Mouse (Mus musculus) MEL (cell line): ENCODE data around the gene Hspa12a.

Experiments
- BHLHE40 ChIP-seq: IDR thresholded peaks from 2 replicates; pipeline ENCODE4 v1.6.1; 2012; ENCODE audit warnings: low read depth, mild to moderate bottlenecking, inconsistent platforms, low read length, improper control_type of control experiment, borderline replicate concordance
- CTCF ChIP-seq, 3 experiments: IDR thresholded peaks in 2 of 3; conservative IDR thresholded peaks in 1 of 3; 2 replicates each; pipeline ENCODE4 v1.5.1; 2011 to 2012; ENCODE audit warnings: low read length in 3 of 3, low read depth in 2 of 3, mild to moderate bottlenecking in 2 of 3, improper control_type of control experiment in 1 of 3, inconsistent platforms in 1 of 3, mixed read lengths in 1 of 3, moderate library complexity in 1 of 3; ENCODE audit not compliant: control insufficient read depth in 1 of 3, insufficient read depth in 1 of 3, poor library complexity in 1 of 3, severe bottlenecking in 1 of 3
- E2F4 ChIP-seq: IDR thresholded peaks from 2 replicates; pipeline ENCODE4 v1.6.1; 2011; ENCODE audit warnings: low read depth, low read length, improper control_type of control experiment, borderline replicate concordance
- ELF1 ChIP-seq: IDR thresholded peaks from 2 replicates; pipeline ENCODE4 v1.6.1; 2014; ENCODE audit warnings: low read depth, mild to moderate bottlenecking, inconsistent platforms, low read length, improper control_type of control experiment, moderate library complexity
- EP300 ChIP-seq, 2 experiments: IDR thresholded peaks; 2 replicates each; pipeline ENCODE4 v1.6.1; 2011; ENCODE audit warnings: improper control_type of control experiment in 2 of 2, low read length in 2 of 2, low read depth in 1 of 2, mild to moderate bottlenecking in 1 of 2
- ETS1 ChIP-seq: IDR thresholded peaks from 2 replicates; pipeline ENCODE4 v1.6.1; 2012; ENCODE audit warnings: low read depth, mild to moderate bottlenecking, inconsistent platforms, low read length, improper control_type of control experiment, moderate library complexity
- MAZ ChIP-seq: IDR thresholded peaks from 2 replicates; pipeline ENCODE4 v1.6.1; 2012; ENCODE audit warnings: low read depth, mild to moderate bottlenecking, inconsistent platforms, low read length, improper control_type of control experiment
- MYC ChIP-seq: IDR thresholded peaks from 2 replicates; pipeline ENCODE4 v1.6.1; 2011; ENCODE audit warnings: low read depth, mild to moderate bottlenecking, low read length, improper control_type of control experiment, moderate library complexity
- NELFE ChIP-seq: IDR thresholded peaks from 2 replicates; pipeline ENCODE4 v1.6.1; 2011; ENCODE audit warnings: low read depth, low read length, improper control_type of control experiment
- POLR2A ChIP-seq, 2 experiments: IDR thresholded peaks; 2 replicates each; pipeline ENCODE4 v1.6.1; 2011 to 2012; ENCODE audit warnings: low read length in 2 of 2, mild to moderate bottlenecking in 2 of 2, control low read depth in 1 of 2, improper control_type of control experiment in 1 of 2, low read depth in 1 of 2, moderate library complexity in 1 of 2; ENCODE audit not compliant: control insufficient read depth in 1 of 2, insufficient read depth in 1 of 2, poor library complexity in 1 of 2
- POLR2AphosphoS5 ChIP-seq: IDR thresholded peaks from 2 replicates; pipeline ENCODE4 v1.6.1; 2012; ENCODE audit warnings: low read depth, borderline replicate concordance, mild to moderate bottlenecking, inconsistent platforms, low read length, moderate library complexity, mixed read lengths
- TCF12 ChIP-seq: IDR thresholded peaks from 2 replicates; pipeline ENCODE4 v1.6.1; 2014; ENCODE audit warnings: low read depth, mild to moderate bottlenecking, inconsistent platforms, low read length, improper control_type of control experiment, moderate library complexity
- USF1 ChIP-seq: IDR thresholded peaks from 2 replicates; pipeline ENCODE4 v1.6.1; 2014; ENCODE audit warnings: low read depth, mild to moderate bottlenecking, inconsistent platforms, low read length, improper control_type of control experiment, moderate library complexity

DNA sequence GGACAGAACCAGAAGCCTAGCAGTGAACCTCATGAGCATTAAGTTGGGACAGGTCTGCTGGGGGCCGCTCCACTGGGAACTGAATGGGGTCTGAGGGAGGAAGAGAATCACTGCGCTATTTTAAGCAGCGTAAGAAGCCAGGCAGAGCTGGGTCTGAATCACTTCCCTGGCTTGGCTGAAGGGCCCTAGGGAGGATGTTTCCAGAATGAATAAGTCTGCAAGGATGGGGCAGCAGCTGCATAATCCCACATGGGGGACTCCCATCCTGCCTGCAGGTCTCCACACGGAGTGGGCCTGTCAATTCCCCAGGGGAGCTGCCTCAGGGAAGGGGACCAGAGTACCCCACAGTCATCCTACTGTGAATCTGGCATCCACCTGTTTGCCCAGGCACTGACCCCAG, 61.1 kb downstream of the Hspa12a start:
- no peak for TF ChIP-seq POLR2AphosphoS5
- no peak for TF ChIP-seq USF1
- no peak for TF ChIP-seq TCF12
- no peak for TF ChIP-seq E2F4
- TF ChIP-seq POLR2A (IDR thresholded peaks at IDR 0.05; ENCODE audit: control insufficient read depth in 1 of 2, insufficient read depth in 1 of 2, low read depth in 1 of 2, low read length in 2 of 2, poor library complexity in 1 of 2): no peak
- TF ChIP-seq ETS1: no peak
- no peak for TF ChIP-seq MYC
- TF ChIP-seq CTCF (IDR thresholded peaks at IDR 0.05 in 2 of 3, conservative IDR thresholded peaks at IDR 0.05 in 1 of 3; ENCODE audit: control insufficient read depth in 1 of 3, insufficient read depth in 1 of 3, low read depth in 2 of 3, low read length in 3 of 3, poor library complexity in 1 of 3, severe bottlenecking in 1 of 3): no peak
- TF ChIP-seq ELF1: no peak
- no peak for TF ChIP-seq EP300 (IDR thresholded peaks at IDR 0.05; ENCODE audit: low read depth in 1 of 2, low read length in 2 of 2)
- no peak for TF ChIP-seq MAZ
- no peak for TF ChIP-seq BHLHE40
- TF ChIP-seq NELFE: no peak
